Mouse (Mus musculus) cortical plate, adult 2 months (tissue): Measurements from ENCODE around the gene Igfbp4. TPM values are rescaled to one million over a fixed set of nuclear protein-coding genes. Genes with fewer than 3 reads are reported as not detected.

ENCODE experiments used
- H3K27ac ChIP-seq: fragments of 200-500 bp; 2 replicates; pipeline ENCODE4 v1.5.1; 2012; ENCODE audit warnings: low read length, control low read depth, inconsistent platforms; ENCODE audit not compliant: insufficient read depth
- H3K4me1 ChIP-seq: fragments of 200-500 bp; 2 replicates; pipeline ENCODE4 v1.6.1; 2011; ENCODE audit warnings: low read length; ENCODE audit not compliant: control insufficient read depth, insufficient read depth
- H3K4me3 ChIP-seq: fragments of 200-500 bp; 2 replicates; pipeline ENCODE4 v1.5.1; 2011; ENCODE audit warnings: mild to moderate bottlenecking, low read length, control low read depth; ENCODE audit not compliant: insufficient read depth
- CTCF ChIP-seq: fragments of 200-500 bp; IDR thresholded peaks from 2 replicates; pipeline ENCODE4 v1.5.1; 2011; ENCODE audit warnings: mild to moderate bottlenecking, control low read depth, low read length; ENCODE audit not compliant: insufficient read depth; ENCODE audit errors: extremely low read depth
- POLR2A ChIP-seq: fragments of 200-500 bp; IDR thresholded peaks from 2 replicates; pipeline ENCODE4 v1.6.1; 2011; ENCODE audit warnings: mild to moderate bottlenecking, low read length, control low read depth; ENCODE audit not compliant: insufficient read depth; ENCODE audit errors: extremely low read depth
- polyA plus RNA-seq: library from polyadenylated mRNA; depleted of rRNA; stranded (reverse); fragments of >200 nt; gene quantifications from 2 replicates; pipeline ENCODE4 v1.2.3, GENCODE M21; 2012

Igfbp4 gene
- polyA plus RNA-seq, 1 experiment, result 106 TPM

DNA sequence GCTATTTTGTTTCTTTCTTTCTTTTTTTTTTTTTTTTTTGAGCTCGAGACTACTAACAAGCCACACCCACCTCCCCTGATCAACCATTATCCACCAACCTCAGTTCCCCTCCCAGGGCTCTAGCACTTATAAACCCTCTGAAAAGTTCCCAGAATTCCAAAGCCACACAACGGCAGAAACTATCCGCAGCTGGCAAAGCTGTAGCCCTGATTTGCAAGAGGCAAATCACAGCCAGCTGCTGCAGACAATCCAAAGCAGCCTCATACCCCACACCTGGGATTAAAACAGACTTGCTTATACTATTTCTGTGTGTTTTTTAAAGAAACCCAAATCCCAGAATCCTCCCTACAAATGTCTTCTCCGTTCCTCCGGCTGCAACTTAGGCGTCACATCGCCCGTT, 36.8 kb downstream of the Igfbp4 start:
- H3K4me3 ChIP-seq, result no peak overlapping the region
- H3K27ac ChIP-seq, result no peak overlapping the region
- H3K4me1 ChIP-seq, result no peaks in the 10 kb centered on the region
- no peak for TF ChIP-seq POLR2A
- no peak for TF ChIP-seq CTCF

DNA sequence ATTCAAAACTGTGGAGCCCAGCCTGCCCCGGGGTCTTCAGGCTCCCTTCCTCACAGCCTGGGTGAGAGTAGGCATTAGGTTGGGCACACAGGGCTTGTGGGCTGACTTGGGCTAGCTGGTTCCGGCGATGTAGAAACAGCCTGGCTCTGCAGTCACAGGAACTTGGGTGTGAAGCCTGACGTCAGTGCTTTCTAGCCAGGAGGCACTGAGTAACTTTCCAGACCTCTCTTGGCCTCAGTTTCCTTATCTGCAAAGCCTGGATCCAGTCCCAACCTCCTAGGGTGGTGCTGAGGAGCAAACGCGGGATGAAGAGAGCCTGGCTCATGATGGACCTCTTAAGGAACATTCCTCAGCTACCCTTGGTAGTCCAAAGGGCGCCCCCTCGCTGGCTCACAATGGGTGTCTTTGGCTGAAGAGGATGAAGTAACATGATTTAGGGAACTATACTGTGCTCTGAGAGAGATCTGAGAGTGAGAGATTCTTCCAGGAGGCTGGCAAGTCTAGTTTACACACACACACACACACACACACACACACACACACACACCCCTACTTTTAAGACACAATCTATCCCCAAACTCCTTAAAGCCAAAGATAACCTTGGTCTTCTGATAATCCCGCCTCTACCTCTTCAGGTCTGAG, 40.0 kb downstream of the Igfbp4 start:
- no peak for TF ChIP-seq CTCF
- TF ChIP-seq POLR2A, result no peak
- Histone ChIP-seq H3K4me1 (no peaks in the 10 kb centered on the region), H3K27ac (no peak overlapping the region), H3K4me3 (no peak overlapping the region)

DNA sequence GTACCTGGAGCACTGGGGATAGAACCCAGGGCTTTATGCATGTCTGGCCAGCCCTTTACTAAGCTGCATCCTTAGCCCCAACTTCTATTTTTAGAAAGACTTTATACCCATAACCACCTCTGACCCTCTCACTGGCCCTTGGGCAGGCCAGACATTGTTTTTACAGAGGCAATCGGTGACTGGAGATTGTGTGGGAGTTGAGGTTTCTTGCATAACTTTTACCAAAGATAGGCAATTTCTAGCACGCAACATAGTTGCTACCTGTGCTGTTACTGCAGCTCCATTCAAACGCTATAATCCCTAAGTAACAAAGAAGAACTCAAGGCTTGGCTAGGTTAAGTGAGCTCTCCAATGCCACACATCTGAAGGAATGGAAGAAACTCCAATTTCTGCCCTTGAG, 40.5 kb downstream of the Igfbp4 start:
- no peak for TF ChIP-seq CTCF
- no peak for TF ChIP-seq POLR2A
- H3K4me3 ChIP-seq, result no peak overlapping the region
- no peaks in the 10 kb centered on the region for H3K4me1 ChIP-seq
- no peak overlapping the region for H3K27ac ChIP-seq

DNA sequence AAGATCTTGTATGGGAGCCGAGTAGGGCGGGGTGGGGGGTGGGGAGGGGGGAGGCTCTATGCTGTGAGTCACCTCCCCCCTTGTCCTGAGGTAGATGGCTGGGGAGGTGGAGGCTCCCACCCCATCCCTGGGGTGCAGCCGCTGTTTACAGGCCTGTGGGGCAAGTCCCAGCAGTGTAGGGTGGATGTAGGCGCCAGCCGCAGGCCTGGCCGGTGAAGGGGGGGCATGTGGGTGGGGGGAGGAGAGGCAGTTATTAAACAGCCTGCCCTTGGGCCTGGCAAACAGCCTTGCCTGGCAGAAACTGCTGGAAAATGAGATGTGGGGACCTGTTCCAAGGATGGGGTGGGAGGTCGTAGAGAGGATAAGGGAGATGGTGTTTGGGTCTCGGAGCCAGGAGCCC, 41.1 kb downstream of the Igfbp4 start:
- Histone ChIP-seq H3K4me3 (no peak overlapping the region), H3K4me1 (no peaks in the 10 kb centered on the region), H3K27ac (no peak overlapping the region)
- no peak for TF ChIP-seq POLR2A
- TF ChIP-seq CTCF, result no peak

DNA sequence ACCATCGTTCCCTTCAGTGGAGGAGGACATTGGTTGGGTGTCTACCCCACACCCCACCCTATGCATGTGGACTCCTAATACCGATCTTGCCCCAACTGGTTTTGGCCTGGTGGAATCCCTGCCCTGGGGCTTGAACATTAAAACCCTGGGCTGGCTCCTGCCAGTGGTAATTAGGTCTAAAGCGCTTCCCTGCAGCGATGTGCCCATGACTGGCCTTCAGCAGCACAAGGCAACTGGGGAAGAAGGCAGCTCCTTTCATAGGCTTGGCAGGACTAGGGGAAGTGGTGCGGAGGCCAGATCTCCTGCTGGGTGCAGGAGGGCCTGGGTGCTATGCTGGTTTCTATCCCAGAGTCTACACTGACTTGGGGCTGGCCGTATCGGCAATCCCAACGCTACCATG, 42.5 kb downstream of the Igfbp4 start:
- Histone ChIP-seq H3K4me1 (peaks cover 1% of the 10 kb centered on the region; the same call in 1 of the 2 replicates), H3K27ac (no peak overlapping the region), H3K4me3 (no peak overlapping the region)
- TF ChIP-seq POLR2A, result no peak
- no peak for TF ChIP-seq CTCF

DNA sequence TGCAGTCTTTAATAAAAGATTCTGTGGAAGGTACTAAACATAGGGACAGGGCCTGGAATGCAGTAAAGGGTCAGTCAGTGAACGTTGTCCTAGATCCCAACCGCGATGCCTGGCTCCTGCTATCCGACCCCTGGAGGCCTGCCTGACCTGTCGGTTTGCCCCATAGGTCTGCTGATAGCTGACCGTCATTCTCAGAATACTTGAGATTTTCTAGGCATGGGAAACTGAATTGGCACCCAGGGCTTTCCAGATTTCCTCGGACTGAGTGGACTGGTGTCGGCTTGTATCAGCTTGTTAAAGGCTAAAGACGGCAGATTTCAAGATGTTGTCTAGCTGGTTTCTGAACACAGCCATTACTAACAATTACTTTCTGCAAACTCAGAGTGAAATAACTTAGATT, 43.3 kb downstream of the Igfbp4 start:
- Histone ChIP-seq H3K4me1 (peaks cover 1% of the 10 kb centered on the region; the same call in 1 of the 2 replicates), H3K4me3 (no peak overlapping the region), H3K27ac (no peak overlapping the region)
- TF ChIP-seq POLR2A (no peak), CTCF (no peak)

DNA sequence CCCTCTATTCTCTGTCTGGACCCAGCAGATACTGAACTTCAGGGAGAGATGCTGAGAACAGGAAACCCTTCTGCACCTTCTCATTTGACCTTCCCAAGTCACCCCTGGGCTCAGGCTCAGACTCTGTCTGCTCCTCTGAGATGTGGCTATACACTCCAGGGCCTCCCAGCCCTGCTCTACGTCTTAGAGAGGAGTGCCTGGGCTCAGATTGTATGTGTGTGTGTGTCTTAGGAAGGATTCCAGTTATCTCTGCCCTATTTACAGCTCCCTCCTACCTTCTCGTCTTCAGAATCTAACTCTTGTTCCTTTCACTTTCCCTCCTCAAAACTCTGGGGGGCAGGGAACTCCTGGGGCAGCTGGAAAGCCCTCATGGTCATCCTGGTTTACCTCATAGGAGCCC, 47.4 kb downstream of the Igfbp4 start:
- Histone ChIP-seq H3K27ac (no peak overlapping the region), H3K4me3 (no peak overlapping the region)

DNA sequence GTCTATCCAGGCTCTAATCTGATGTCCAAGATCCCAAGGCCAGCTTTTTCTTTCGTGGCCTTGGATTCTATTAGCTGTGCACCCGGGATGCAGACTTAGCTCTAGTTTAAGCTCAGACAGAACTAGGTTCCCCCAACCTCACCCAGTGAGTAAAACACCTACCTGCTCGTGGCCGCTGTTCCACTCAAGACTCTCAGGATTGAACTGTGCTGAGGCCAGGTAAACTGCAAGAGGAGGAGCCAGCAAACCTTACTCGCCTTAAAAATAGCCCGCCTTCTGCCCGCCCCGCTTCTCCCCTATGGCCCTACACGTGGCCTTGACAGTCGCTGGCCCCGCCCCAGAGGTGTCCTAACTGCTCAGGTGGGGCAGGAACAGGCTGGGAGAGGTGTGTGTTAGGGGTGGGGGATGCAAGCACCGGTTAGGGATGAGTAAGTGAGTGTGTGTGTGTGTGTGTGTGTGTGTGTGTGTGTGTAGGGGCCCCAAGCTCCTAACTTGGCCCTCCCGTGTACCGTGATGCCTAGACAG, 48.1 kb downstream of the Igfbp4 start, which contains the start of gene Tns4:
Tns4 (minus strand) TSS at position 230 of the 525 bp plus-strand sequence.
- no peak for TF ChIP-seq POLR2A
- TF ChIP-seq CTCF, result no peak
- H3K4me3 ChIP-seq, result no peak within 1 kb of the TSS
- no peak within 1 kb of the TSS for H3K27ac ChIP-seq
- peaks cover 1% of the 10 kb centered on the region; the same call in 1 of the 2 replicates for H3K4me1 ChIP-seq

More for the DNA sequence above, 47.4 kb downstream of the Igfbp4 start:
- no peak for TF ChIP-seq CTCF
- no peak for TF ChIP-seq POLR2A
- H3K4me1 ChIP-seq, result peaks cover 1% of the 10 kb centered on the region; the same call in 1 of the 2 replicates

DNA sequence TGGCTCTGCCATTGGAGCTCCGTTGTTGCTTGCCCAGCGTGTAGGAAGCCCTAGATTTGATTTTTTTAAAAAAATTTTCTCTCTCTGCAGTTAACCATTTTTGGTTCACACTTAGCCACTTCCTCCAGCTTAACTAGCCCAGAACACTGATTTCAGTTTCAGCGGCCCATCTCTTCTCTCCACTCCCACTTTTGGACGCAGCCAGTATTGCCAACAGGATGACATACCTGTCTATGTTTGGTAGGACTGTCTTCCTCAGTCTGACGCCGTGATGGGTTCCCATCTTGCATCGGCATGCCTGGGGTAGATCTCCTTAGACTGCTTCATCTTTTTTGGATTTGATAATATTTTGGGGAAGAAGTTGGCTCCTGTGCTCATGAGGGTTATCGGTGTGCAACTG, 49.3 kb downstream of the Igfbp4 start:
- no peak overlapping the region for H3K27ac ChIP-seq
- H3K4me3 ChIP-seq, result no peak overlapping the region
- H3K4me1 ChIP-seq, result peaks cover 1% of the 10 kb centered on the region; the same call in 1 of the 2 replicates
- TF ChIP-seq CTCF, result no peak
- TF ChIP-seq POLR2A, result no peak

DNA sequence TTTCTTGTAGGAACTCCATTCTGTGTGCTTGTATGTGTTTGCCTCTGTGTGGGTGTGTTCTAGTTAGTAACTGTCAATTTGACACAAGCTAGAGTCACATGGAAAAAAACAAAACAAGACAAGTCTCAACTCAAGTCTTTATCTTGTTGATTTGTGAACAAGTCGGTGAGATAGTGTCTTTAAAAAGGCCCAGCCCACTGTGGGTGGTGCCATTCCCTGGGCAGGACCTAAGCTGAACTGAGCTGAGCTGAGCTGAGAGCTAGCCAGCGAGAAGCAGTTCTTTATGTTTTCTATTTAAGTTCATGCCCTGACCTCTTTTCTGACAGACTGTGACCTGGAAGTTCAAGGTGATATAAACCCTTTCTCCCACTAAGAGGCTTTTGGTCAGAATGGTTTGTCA, 50.6 kb downstream of the Igfbp4 start:
- peaks cover 1% of the 10 kb centered on the region; the same call in 1 of the 2 replicates for H3K4me1 ChIP-seq
- no peak overlapping the region for H3K27ac ChIP-seq
- H3K4me3 ChIP-seq, result no peak overlapping the region
- TF ChIP-seq CTCF (no peak), POLR2A (no peak)
